Mouse (Mus musculus) myocyte (in vitro differentiated cells): ENCODE results near the gene Nsmce4a.

ENCODE experiments used
- E2F4 ChIP-seq: IDR thresholded peaks from one replicate; pipeline ENCODE4 v1.6.1; 2011; ENCODE audit warnings: mild to moderate bottlenecking, control low read depth, moderate library complexity; ENCODE audit not compliant: insufficient read depth
- POLR2A ChIP-seq: IDR thresholded peaks from one replicate; pipeline ENCODE4 v1.6.1; 2011; ENCODE audit warnings: low read depth, mild to moderate bottlenecking, control low read depth, moderate library complexity; ENCODE audit not compliant: insufficient read length
- POLR2AphosphoS2 ChIP-seq: IDR thresholded peaks from one replicate; pipeline ENCODE4 v1.6.1; 2011; ENCODE audit warnings: low read depth, control low read depth; ENCODE audit not compliant: insufficient read length
- REST ChIP-seq: IDR thresholded peaks from one replicate; pipeline ENCODE4 v1.6.1; 2011; ENCODE audit warnings: mild to moderate bottlenecking, control low read depth, moderate library complexity; ENCODE audit not compliant: insufficient read depth, insufficient read length
- TCF12 ChIP-seq: IDR thresholded peaks from one replicate; pipeline ENCODE4 v1.6.1; 2011; ENCODE audit warnings: mild to moderate bottlenecking, control low read depth; ENCODE audit not compliant: poor library complexity, insufficient read depth, severe bottlenecking

- no peak for TF ChIP-seq REST
- TF ChIP-seq POLR2AphosphoS2 = no peak
- no peak for TF ChIP-seq TCF12
- TF ChIP-seq POLR2A = no peak
- TF ChIP-seq E2F4 = no peak
Observed at GRCm38 (mm10) chr7:130540176-130540575, 32.7 kb downstream of the Nsmce4a start.
